Comparison of ENCODE assay signal across 18 mouse cellular contexts in the genomic region with DNA sequence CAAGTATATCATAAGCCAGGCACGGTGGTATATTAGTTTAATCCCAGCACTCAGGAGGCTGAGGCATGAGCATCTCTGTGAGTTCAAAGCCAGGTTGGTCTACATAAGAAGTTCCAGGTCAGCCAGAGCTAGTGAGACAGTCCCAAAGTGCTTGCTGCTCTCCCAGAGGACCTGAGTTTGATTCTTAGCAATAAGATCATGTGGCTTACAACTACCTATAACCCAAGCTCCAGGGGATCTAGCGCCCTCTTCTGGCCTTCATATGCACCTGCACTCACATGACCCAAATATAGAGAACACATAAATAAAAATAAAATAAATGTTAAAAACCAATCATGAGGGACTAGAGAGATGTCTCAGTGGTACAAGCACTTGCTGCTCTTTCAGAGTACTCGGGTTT. TPM values are rescaled to one million over a fixed set of nuclear protein-coding genes. Genes with fewer than 3 reads are reported as not detected.
DNase-seq lines count a peak whose midpoint lies in the region; ATAC-seq and TF ChIP-seq lines count a peak whose summit lies in the region.
"Had no signal": no experiment of that assay in that cellular context is flagged by ENCODE, and none has a peak within 500 bp of the region (broad histone marks: within the 10 kb centered on the region; RNA-seq: fewer than 3 reads in every experiment).

No protein-coding gene starts in this region.

- WGBS in intestine, embryonic 14.5 days, result 63% methylated on average over 3 of the region's 3 CpGs
- 68% methylated on average over 3 of the region's 3 CpGs for WGBS in intestine, embryonic 16.5 days
- 62% methylated on average over 3 of the region's 3 CpGs for WGBS in hindbrain, embryonic 11.5 days

- H3K4me2 ChIP-seq in intestine, embryonic 14.5 days (ENCODE audit: low read length), result no peak overlapping the region
- H3K4me2 ChIP-seq in intestine, embryonic 16.5 days (ENCODE audit: low read depth, low read length), result no peak overlapping the region
- H3K4me2 ChIP-seq in hindbrain, embryonic 11.5 days (replicated peaks; ENCODE audit: low read depth, low read length), result no peak overlapping the region
- H3K4me2 ChIP-seq: kidney, embryonic 15.5 days; liver, embryonic 13.5 days; neural tube, embryonic 13.5 days had no signal

- H3K4me3 ChIP-seq in intestine, embryonic 14.5 days (ENCODE audit: low read depth, low read length), result no peak overlapping the region
- H3K4me3 ChIP-seq in intestine, embryonic 16.5 days (ENCODE audit: low read length), result no peak overlapping the region
- H3K4me3 ChIP-seq in G1E (ENCODE audit: low read depth, low read length), result no peak overlapping the region
- no peak overlapping the region for H3K4me3 ChIP-seq in hindbrain, embryonic 11.5 days (ENCODE audit: low read depth, low read length)
- H3K4me3 ChIP-seq: kidney, embryonic 15.5 days; liver, embryonic 13.5 days; midbrain, embryonic 10.5 days; neural tube, embryonic 13.5 days had no signal

- 0 out of 2 replicates have a peak, but pooled peaks have one; percentile 28 for TF ChIP-seq CTCF in G1E (IDR thresholded peaks at IDR 0.05; ENCODE audit: low read depth, low read length)

- H3K9ac ChIP-seq in intestine, embryonic 14.5 days (ENCODE audit: low read length), result no peak overlapping the region
- no peak overlapping the region for H3K9ac ChIP-seq in intestine, embryonic 16.5 days (ENCODE audit: low read depth, low read length)
- no peak overlapping the region for H3K9ac ChIP-seq in hindbrain, embryonic 11.5 days (ENCODE audit: low read depth, low read length)
- H3K9ac ChIP-seq: kidney, embryonic 15.5 days; liver, embryonic 13.5 days; neural tube, embryonic 13.5 days had no signal

- no peaks in the 10 kb centered on the region for H3K36me3 ChIP-seq in intestine, embryonic 14.5 days (ENCODE audit: control insufficient read depth, insufficient read depth, low read length)
- no peaks in the 10 kb centered on the region for H3K36me3 ChIP-seq in intestine, embryonic 16.5 days (ENCODE audit: control insufficient read depth, insufficient read depth, low read length)
- H3K36me3 ChIP-seq in G1E (replicated peaks), result peaks cover 20% of the 10 kb centered on the region
- no peaks in the 10 kb centered on the region for H3K36me3 ChIP-seq in hindbrain, embryonic 11.5 days (ENCODE audit: control insufficient read depth, insufficient read depth, low read length)
- H3K36me3 ChIP-seq: kidney, embryonic 15.5 days; liver, embryonic 13.5 days; midbrain, embryonic 10.5 days; neural tube, embryonic 13.5 days had no signal

- no peak for ATAC-seq in intestine, embryonic 14.5 days (replicated peaks; ENCODE audit: low FRiP score, low TSS enrichment, low read depth)
- ATAC-seq in intestine, embryonic 16.5 days, result no peak
- no peak for ATAC-seq in G1E (ENCODE audit: extremely low read depth, insufficient number of reproducible peaks, low FRiP score, poor library complexity, severe bottlenecking)
- ATAC-seq in megakaryocyte progenitor cell, adult 5-6 weeks (replicated peaks; ENCODE audit: poor library complexity), result peak; percentile 48; the same call in 1 of the 2 replicates
- no peak for ATAC-seq in hindbrain, embryonic 11.5 days (ENCODE audit: low FRiP score)

- H3K9me3 ChIP-seq in intestine, embryonic 14.5 days (ENCODE audit: control insufficient read depth, low read length), result no peaks in the 10 kb centered on the region
- H3K9me3 ChIP-seq in intestine, embryonic 16.5 days (ENCODE audit: control insufficient read depth, low read length), result no peaks in the 10 kb centered on the region
- H3K9me3 ChIP-seq in G1E (replicated peaks), result no peaks in the 10 kb centered on the region
- no peaks in the 10 kb centered on the region for H3K9me3 ChIP-seq in hindbrain, embryonic 11.5 days (ENCODE audit: control insufficient read depth, low read length)
- H3K9me3 ChIP-seq: kidney, embryonic 15.5 days; liver, embryonic 13.5 days; midbrain, embryonic 10.5 days; neural tube, embryonic 13.5 days had no signal

- peak; percentile 28 for DNase-seq in intestine, embryonic 14.5 days (ENCODE audit: low spot score)
- peak; percentile 7 for DNase-seq in retina, postnatal 1 day
- DNase-seq in retina, embryonic 14.5 days (ENCODE audit: low spot score), result no peak
- DNase-seq in G1E (ENCODE audit: low spot score), result no peak
- DNase-seq in right cerebral cortex, postnatal 36 days (ENCODE audit: low spot score in 2 of 2), result no peak
- DNase-seq in hindbrain, embryonic 11.5 days (ENCODE audit: low spot score), result no peak
- DNase-seq: adrenal gland, postnatal 14 days; cerebellum, adult 11-12 months; embryo, embryonic 11 days; heart, adult 18-20 months; heart, postnatal 36 days; liver, embryonic 13.5 days; thymus, adult 2 months had no signal

- no peak overlapping the region for H3K27ac ChIP-seq in intestine, embryonic 14.5 days (ENCODE audit: low read depth)
- no peak overlapping the region for H3K27ac ChIP-seq in intestine, embryonic 16.5 days (ENCODE audit: low read length)
- H3K27ac ChIP-seq in hindbrain, embryonic 11.5 days (ENCODE audit: low read depth, low read length), result no peak overlapping the region
- H3K27ac ChIP-seq: kidney, embryonic 15.5 days; liver, embryonic 13.5 days; midbrain, embryonic 10.5 days; neural tube, embryonic 13.5 days had no signal

- H3K27me3 ChIP-seq in intestine, embryonic 14.5 days (replicated peaks; ENCODE audit: control insufficient read depth, insufficient read depth, low read length), result no peaks in the 10 kb centered on the region
- H3K27me3 ChIP-seq in intestine, embryonic 16.5 days (replicated peaks; ENCODE audit: control insufficient read depth, insufficient read depth, low read length), result no peaks in the 10 kb centered on the region
- H3K27me3 ChIP-seq in G1E (ENCODE audit: insufficient read depth, low read length), result no peaks in the 10 kb centered on the region
- H3K27me3 ChIP-seq in hindbrain, embryonic 11.5 days (ENCODE audit: control insufficient read depth, insufficient read depth, low read length), result no peaks in the 10 kb centered on the region
- H3K27me3 ChIP-seq: kidney, embryonic 15.5 days; liver, embryonic 13.5 days; neural tube, embryonic 13.5 days had no signal

- H3K4me1 ChIP-seq in intestine, embryonic 14.5 days (replicated peaks; ENCODE audit: control insufficient read depth, insufficient read depth, low read length), result no peaks in the 10 kb centered on the region
- H3K4me1 ChIP-seq in intestine, embryonic 16.5 days (ENCODE audit: control insufficient read depth, insufficient read depth, low read length), result no peaks in the 10 kb centered on the region
- H3K4me1 ChIP-seq in G1E (ENCODE audit: insufficient read depth, low read depth, low read length), result peaks cover 5% of the 10 kb centered on the region; the same call in 1 of the 2 replicates
- H3K4me1 ChIP-seq in hindbrain, embryonic 11.5 days (replicated peaks; ENCODE audit: control insufficient read depth, insufficient read depth, low read length), result no peaks in the 10 kb centered on the region
- H3K4me1 ChIP-seq: kidney, embryonic 15.5 days; liver, embryonic 13.5 days; midbrain, embryonic 10.5 days; neural tube, embryonic 13.5 days had no signal

RNA-seq across cellular contexts. Expression of gene Rexo2, which starts 21.5 kb away (rescaled TPM):
- 85.7 and 90.9 TPM in 2 replicates for polyA plus RNA-seq in intestine, embryonic 14.5 days (2014; fragmentation: Nextera tagmentation; extraction: Ambion mirVana)
- polyA plus RNA-seq in intestine, embryonic 16.5 days (2015; fragmentation: Nextera tagmentation; extraction: Ambion mirVana), result 97.9 and 108 TPM in 2 replicates
- total RNA-seq in G1E (2014; fragmentation: Nextera tagmentation) (259 and 329 TPM in 2 replicates), G1E (2017) (278 and 280 TPM in 2 replicates)
- polyA plus RNA-seq in G1E (2012), result 226 and 248 TPM in 2 replicates
- total RNA-seq in megakaryocyte progenitor cell, adult 5-6 weeks (2015), result 106 and 124 TPM in 2 replicates
- total RNA-seq in megakaryocyte progenitor cell, adult 5-6 weeks (2017), result 164 and 165 TPM in 2 replicates
- 80.3 and 88.0 TPM in 2 replicates for polyA plus RNA-seq in hindbrain, embryonic 11.5 days (2014; fragmentation: Nextera tagmentation; extraction: Ambion mirVana)

RNA-seq across cellular contexts. Expression of gene Rbm7, which starts 36.2 kb away (rescaled TPM):
- 109 and 121 TPM in 2 replicates for polyA plus RNA-seq in intestine, embryonic 14.5 days (2014; fragmentation: Nextera tagmentation; extraction: Ambion mirVana)
- polyA plus RNA-seq in intestine, embryonic 16.5 days (2015; fragmentation: Nextera tagmentation; extraction: Ambion mirVana), result 104 and 110 TPM in 2 replicates
- 115 and 118 TPM in 2 replicates for total RNA-seq in G1E (2014; fragmentation: Nextera tagmentation)
- 154 and 155 TPM in 2 replicates for total RNA-seq in G1E (2017)
- 42.1 and 58.6 TPM in 2 replicates for polyA plus RNA-seq in G1E (2012)
- 117 and 122 TPM in 2 replicates for total RNA-seq in megakaryocyte progenitor cell, adult 5-6 weeks (2015)
- 97.9 and 109 TPM in 2 replicates for total RNA-seq in megakaryocyte progenitor cell, adult 5-6 weeks (2017)
- polyA plus RNA-seq in hindbrain, embryonic 11.5 days (2014; fragmentation: Nextera tagmentation; extraction: Ambion mirVana), result 116 and 122 TPM in 2 replicates

RNA-seq across cellular contexts. Expression of gene Gm5617, which starts 36.4 kb away (rescaled TPM):
- polyA plus RNA-seq in intestine, embryonic 14.5 days (2014; fragmentation: Nextera tagmentation; extraction: Ambion mirVana), result 32.1 and 32.6 TPM in 2 replicates
- 30.0 and 32.1 TPM in 2 replicates for polyA plus RNA-seq in intestine, embryonic 16.5 days (2015; fragmentation: Nextera tagmentation; extraction: Ambion mirVana)
- total RNA-seq in G1E (2014; fragmentation: Nextera tagmentation) (90.9 and 98.0 TPM in 2 replicates), G1E (2017) (39.2 and 44.0 TPM in 2 replicates)
- polyA plus RNA-seq in G1E (2012), result 94.6 and 96.1 TPM in 2 replicates
- total RNA-seq in megakaryocyte progenitor cell, adult 5-6 weeks (2015), result 4.9 and 8.8 TPM in 2 replicates
- total RNA-seq in megakaryocyte progenitor cell, adult 5-6 weeks (2017), result 6.3 and 13.5 TPM in 2 replicates
- polyA plus RNA-seq in hindbrain, embryonic 11.5 days (2014; fragmentation: Nextera tagmentation; extraction: Ambion mirVana), result 34.5 and 35.2 TPM in 2 replicates

Comparison
In these comparisons a context has a peak if more than half of its experiments do, and no peak if none do; other contexts are left out.
1. DNase-seq: peak in intestine, embryonic 14.5 days (single experiment) and retina, postnatal 1 day (single experiment); none in retina, embryonic 14.5 days (single experiment), G1E (single experiment), right cerebral cortex, postnatal 36 days (0 of 2) and hindbrain, embryonic 11.5 days (single experiment).